Mouse (Mus musculus): Measurements from ENCODE around the gene Mecp2. TPM values are rescaled to one million over a fixed set of nuclear protein-coding genes. Genes with fewer than 3 reads are reported as not detected.
A peak's percentile ranks its signal among the peaks of the same experiment; 100 is the strongest.

Gene Mecp2
- total RNA-seq, 2 experiments from 2014 or later: 25.7 to 30.4 TPM

- no peak for DNase-seq
These were observed 120.6 kb downstream of the Mecp2 start for GRCm38 (mm10) chrX:74014597-74014996.

- no peak for DNase-seq
These were observed 127.1 kb downstream of the Mecp2 start for GRCm38 (mm10) chrX:74008063-74008462.

GRCm38 (mm10) chrX:74006401-74006800 lies 128.8 kb downstream of the Mecp2 start:
- DNase-seq: no peak

- no peak for DNase-seq
These were observed 131.5 kb downstream of the Mecp2 start for GRCm38 (mm10) chrX:74003644-74004043.

- DNase-seq: no peak
These were observed 134.1 kb downstream of the Mecp2 start for GRCm38 (mm10) chrX:74001024-74001423.

GRCm38 (mm10) chrX:73998911-73999869 lies 136.0 kb downstream of the Mecp2 start:
- peak; percentile 54 to 70 for DNase-seq

- no peak for DNase-seq
These were observed 157.4 kb downstream of the Mecp2 start for GRCm38 (mm10) chrX:73977783-73978182.

Small RNAs within 50 kb of the gene (microRNA-seq; reads per million reads assigned to microRNA genes)
- gene Mir5132: 3.0 to 8.9 reads per million in 2 experiments
- 0 reads per million in 2 experiments for gene Mir718

Other genes with a start within 250 kb of the Mecp2 start
- not detected for gene Avpr2, start 243.3 kb downstream of the Mecp2 start, total RNA-seq (2021)
- 1 to 10 TPM; 3.7 to 4.1 TPM for gene L1cam, start 239.3 kb downstream of the Mecp2 start, total RNA-seq (2021)
- 1 to 10 TPM in 1 of 2 experiments, under 1 TPM in 1; 0.72 to 3.8 TPM for gene Arhgap4, start 213.5 kb downstream of the Mecp2 start, total RNA-seq (2021)
- gene Naa10, start 213.4 kb downstream of the Mecp2 start, total RNA-seq (2021): 10 to 100 TPM; 56.6 to 58.6 TPM
- 1 to 10 TPM; 5.5 to 7.3 TPM for gene Renbp, start 204.5 kb downstream of the Mecp2 start, total RNA-seq (2021)
- gene Hcfc1, start 169.0 kb downstream of the Mecp2 start, total RNA-seq (2021): 10 to 100 TPM; 31.7 to 38.4 TPM
- gene Irak1, start 111.4 kb downstream of the Mecp2 start, total RNA-seq (2021): 10 to 100 TPM; 54.9 to 61.8 TPM
- not detected for gene Opn1mw, start 7.9 kb downstream of the Mecp2 start, total RNA-seq (2021)
- not detected for gene Tex28, start 32.5 kb upstream of the Mecp2 start, total RNA-seq (2021)
- not detected for gene Tktl1, start 41.9 kb upstream of the Mecp2 start, total RNA-seq (2021)
- gene Flna, start 114.5 kb upstream of the Mecp2 start, total RNA-seq (2021): 10 to 100 TPM; 85.9 to 91.8 TPM
- 10 to 100 TPM; 31.0 to 35.2 TPM for gene Emd, start 119.3 kb upstream of the Mecp2 start, total RNA-seq (2021)
- gene Rpl10, start 135.4 kb upstream of the Mecp2 start, total RNA-seq (2021): 100 to 1,000 TPM; 240 to 275 TPM
- 10 to 100 TPM; 45.4 to 47.6 TPM for gene Taz, start 146.5 kb upstream of the Mecp2 start, total RNA-seq (2021)
- 10 to 100 TPM; 17.7 to 23.5 TPM for gene Dnase1l1, start 147.0 kb upstream of the Mecp2 start, total RNA-seq (2021)
- 100 to 1,000 TPM; 130 to 139 TPM for gene Atp6ap1, start 161.7 kb upstream of the Mecp2 start, total RNA-seq (2021)
- 10 to 100 TPM; 50.9 to 66.5 TPM for gene Gdi1, start 169.6 kb upstream of the Mecp2 start, total RNA-seq (2021)
- 10 to 100 TPM; 23.9 to 27.7 TPM for gene Fam50a, start 177.7 kb upstream of the Mecp2 start, total RNA-seq (2021)
- under 1 TPM; 0.40 to 0.93 TPM for gene Plxna3, start 193.7 kb upstream of the Mecp2 start, total RNA-seq (2021)
- 10 to 100 TPM; 26.8 to 29.0 TPM for gene Lage3, start 218.3 kb upstream of the Mecp2 start, total RNA-seq (2021)
- 10 to 100 TPM; 76.0 to 77.9 TPM for gene Ubl4a, start 237.9 kb upstream of the Mecp2 start, total RNA-seq (2021)
- gene Slc10a3, start 238.0 kb upstream of the Mecp2 start, total RNA-seq (2021): 1 to 10 TPM; 4.5 to 5.1 TPM